Mouse (Mus musculus): ENCODE data around the gene Pdk2. TPM values are rescaled to one million over a fixed set of nuclear protein-coding genes. Genes with fewer than 3 reads are reported as not detected.

Gene Pdk2
- total and polyA plus RNA-seq, 2 experiments from 2014 or later, result 168 to 179 TPM

DNA sequence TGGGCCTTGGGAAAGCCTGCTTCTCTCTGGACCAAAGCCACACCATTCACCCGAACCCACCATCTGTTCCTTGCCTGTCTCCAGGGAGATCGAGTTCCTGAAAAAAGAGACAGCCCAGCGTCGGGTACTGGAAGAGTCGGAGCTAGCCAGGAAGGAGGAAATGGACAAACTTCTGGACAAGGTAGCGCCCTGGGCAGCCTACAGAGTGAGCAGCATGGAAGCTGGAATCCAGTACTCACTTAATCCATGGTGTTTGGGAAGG is 36.3 kb downstream of the Pdk2 start:
- H3K4me3 ChIP-seq (ENCODE audit: low read depth, low read length), result no peak overlapping the region
- ATAC-seq (ENCODE audit: insufficient read depth, low read depth) (no peak), DNase-seq (ENCODE audit: low spot score) (no peak)
- no peaks in the 10 kb centered on the region for H3K27me3 ChIP-seq (ENCODE audit: control insufficient read depth, insufficient read depth, low read length)
- H3K4me1 ChIP-seq (ENCODE audit: control insufficient read depth, insufficient read depth), result peaks cover 30% of the 10 kb centered on the region
- H3K4me2 ChIP-seq (ENCODE audit: low read depth, low read length), result no peak overlapping the region
- WGBS, result 59% methylated on average over 6 of the region's 6 CpGs
- H3K27ac ChIP-seq (ENCODE audit: low read depth), result peak overlapping the region; percentile 43
- H3K9me3 ChIP-seq (replicated peaks; ENCODE audit: control insufficient read depth, low read length), result no peaks in the 10 kb centered on the region
- TF ChIP-seq CTCF (IDR thresholded peaks at IDR 0.05; ENCODE audit: low read depth), result no peak
- no peak for TF ChIP-seq EP300 (IDR thresholded peaks at IDR 0.05; ENCODE audit: low read depth)
- H3K9ac ChIP-seq (replicated peaks; ENCODE audit: low read depth, low read length), result no peak overlapping the region
- H3K36me3 ChIP-seq (replicated peaks; ENCODE audit: control insufficient read depth, insufficient read depth, low read length), result peaks cover 40% of the 10 kb centered on the region

DNA sequence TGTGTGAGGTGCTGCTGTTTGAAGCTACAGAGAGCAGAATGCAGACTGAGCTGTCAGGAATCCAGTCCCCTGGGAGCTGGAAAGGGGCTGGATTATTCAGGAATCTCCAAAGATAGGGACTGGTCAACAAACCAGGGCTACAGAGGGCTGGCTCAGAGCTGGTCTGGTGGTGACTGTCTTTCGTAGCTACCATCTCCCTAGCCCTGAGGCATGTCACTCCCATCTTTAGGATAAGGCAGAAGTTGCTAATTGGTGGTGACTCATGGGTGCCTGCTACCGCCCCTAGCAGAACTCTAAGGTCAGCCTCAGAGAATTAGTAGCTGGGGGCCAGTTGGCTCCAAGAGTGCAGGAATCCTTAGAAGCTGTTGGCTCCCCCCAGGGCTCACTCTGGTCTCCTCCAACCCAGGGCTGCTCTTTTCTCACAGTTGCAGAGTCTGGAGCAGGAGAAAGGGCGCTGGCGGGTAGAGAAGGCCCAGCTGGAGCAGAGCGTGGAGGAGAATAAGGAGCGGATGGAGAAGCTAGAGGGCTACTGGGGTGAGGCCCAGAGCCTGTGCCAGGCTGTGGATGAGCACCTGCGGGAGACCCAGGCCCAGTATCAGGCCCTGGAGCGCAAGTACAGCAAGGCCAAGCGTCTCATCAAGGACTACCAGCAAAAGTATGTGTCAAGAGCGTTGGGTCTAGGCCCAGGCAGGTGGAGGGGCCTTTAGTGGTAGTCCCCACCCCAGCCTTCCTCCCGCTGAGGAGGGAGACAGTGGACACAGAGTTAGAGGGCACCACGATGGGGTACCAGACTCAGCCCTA is 36.8 kb downstream of the Pdk2 start:
- peaks cover 28% of the 10 kb centered on the region for H3K4me1 ChIP-seq (ENCODE audit: control insufficient read depth, insufficient read depth)
- no peak for ATAC-seq (ENCODE audit: insufficient read depth, low read depth)
- 75% methylated on average over 12 of the region's 12 CpGs for WGBS
- no peak overlapping the region for H3K4me3 ChIP-seq (ENCODE audit: low read depth, low read length)
- H3K4me2 ChIP-seq (ENCODE audit: low read depth, low read length), result no peak overlapping the region
- no peak for DNase-seq (ENCODE audit: low spot score)
- peak overlapping the region; percentile 43 for H3K27ac ChIP-seq (ENCODE audit: low read depth)
- no peaks in the 10 kb centered on the region for H3K27me3 ChIP-seq (ENCODE audit: control insufficient read depth, insufficient read depth, low read length)
- H3K9me3 ChIP-seq (replicated peaks; ENCODE audit: control insufficient read depth, low read length), result no peaks in the 10 kb centered on the region
- TF ChIP-seq EP300 (IDR thresholded peaks at IDR 0.05; ENCODE audit: low read depth), result no peak
- no peak for TF ChIP-seq CTCF (IDR thresholded peaks at IDR 0.05; ENCODE audit: low read depth)
- H3K9ac ChIP-seq (replicated peaks; ENCODE audit: low read depth, low read length), result no peak overlapping the region
- peaks cover 45% of the 10 kb centered on the region for H3K36me3 ChIP-seq (replicated peaks; ENCODE audit: control insufficient read depth, insufficient read depth, low read length)

DNA sequence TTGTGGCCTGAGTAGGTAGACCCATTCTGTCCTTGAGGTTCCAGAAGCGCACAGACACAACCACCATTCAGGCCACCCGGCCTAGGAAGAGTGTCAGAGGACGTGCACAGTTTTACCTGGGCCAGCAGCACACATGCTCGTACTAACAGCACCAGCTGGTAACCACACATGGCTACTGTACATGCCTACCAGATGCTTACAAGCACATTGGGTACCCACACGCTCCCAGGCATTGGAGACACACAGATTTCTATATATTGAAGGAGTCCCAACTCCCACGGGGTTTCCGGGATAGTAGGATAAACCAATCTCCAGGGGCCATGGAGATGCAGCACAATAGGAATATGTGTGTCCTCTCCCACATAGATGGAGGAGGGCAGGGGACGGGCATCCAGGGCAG is 38.4 kb downstream of the Pdk2 start:
- no peak overlapping the region for H3K4me2 ChIP-seq (ENCODE audit: low read depth, low read length)
- ATAC-seq (ENCODE audit: insufficient read depth, low read depth), result no peak
- no peak overlapping the region for H3K4me3 ChIP-seq (ENCODE audit: low read depth, low read length)
- no peak for DNase-seq (ENCODE audit: low spot score)
- H3K27me3 ChIP-seq (ENCODE audit: control insufficient read depth, insufficient read depth, low read length), result no peaks in the 10 kb centered on the region
- H3K9me3 ChIP-seq (replicated peaks; ENCODE audit: control insufficient read depth, low read length), result no peaks in the 10 kb centered on the region
- peaks cover 60% of the 10 kb centered on the region for H3K36me3 ChIP-seq (replicated peaks; ENCODE audit: control insufficient read depth, insufficient read depth, low read length)
- WGBS, result 94% methylated on average over 8 of the region's 8 CpGs
- peaks cover 19% of the 10 kb centered on the region for H3K4me1 ChIP-seq (ENCODE audit: control insufficient read depth, insufficient read depth)
- no peak overlapping the region for H3K9ac ChIP-seq (replicated peaks; ENCODE audit: low read depth, low read length)
- H3K27ac ChIP-seq (ENCODE audit: low read depth), result no peak overlapping the region
- no peak for TF ChIP-seq EP300 (IDR thresholded peaks at IDR 0.05; ENCODE audit: low read depth)
- TF ChIP-seq CTCF (IDR thresholded peaks at IDR 0.05; ENCODE audit: low read depth), result no peak

DNA sequence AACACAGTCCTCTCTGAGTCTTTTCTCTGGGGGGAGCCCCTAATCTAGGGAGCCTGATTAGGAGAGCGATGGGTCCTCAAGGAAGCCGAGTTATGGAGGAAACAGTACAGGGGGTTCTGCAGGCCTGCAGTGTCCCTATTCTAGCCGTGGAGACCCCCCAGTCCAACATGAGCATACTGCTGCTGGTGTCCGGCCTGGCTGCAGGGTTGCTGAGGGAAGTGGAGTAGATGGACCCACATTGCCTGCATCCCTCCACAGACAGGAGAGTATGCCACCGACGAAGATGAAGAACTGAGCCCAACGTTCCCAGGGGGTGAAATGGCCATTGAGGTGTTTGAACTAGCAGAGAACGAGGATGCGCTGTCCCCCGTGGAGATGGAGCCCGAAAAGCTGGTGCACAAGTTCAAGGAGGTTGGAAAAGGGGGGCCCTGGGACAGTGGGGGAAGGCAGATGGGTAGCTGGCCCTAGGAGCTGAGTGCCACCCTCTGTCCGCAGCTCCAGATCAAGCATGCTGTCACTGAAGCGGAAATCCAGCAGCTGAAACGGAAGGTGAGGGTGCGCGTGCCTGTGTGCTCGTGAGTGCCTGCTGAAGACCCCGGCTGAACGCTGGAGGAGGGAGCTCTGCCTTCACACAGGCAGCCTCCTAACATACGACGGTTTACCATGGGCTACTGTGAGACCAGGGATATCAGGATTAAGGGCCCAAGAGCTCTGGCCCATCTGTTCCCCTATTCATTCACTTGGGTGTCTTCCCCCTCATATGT is 39.4 kb downstream of the Pdk2 start:
- H3K27me3 ChIP-seq (ENCODE audit: control insufficient read depth, insufficient read depth, low read length), result no peaks in the 10 kb centered on the region
- peaks cover 69% of the 10 kb centered on the region for H3K36me3 ChIP-seq (replicated peaks; ENCODE audit: control insufficient read depth, insufficient read depth, low read length)
- 81% methylated on average over 21 of the region's 21 CpGs for WGBS
- H3K9me3 ChIP-seq (replicated peaks; ENCODE audit: control insufficient read depth, low read length), result no peaks in the 10 kb centered on the region
- ATAC-seq (ENCODE audit: insufficient read depth, low read depth), result no peak
- H3K4me1 ChIP-seq (ENCODE audit: control insufficient read depth, insufficient read depth), result peaks cover 16% of the 10 kb centered on the region
- H3K9ac ChIP-seq (replicated peaks; ENCODE audit: low read depth, low read length), result no peak overlapping the region
- no peak for DNase-seq (ENCODE audit: low spot score)
- H3K27ac ChIP-seq (ENCODE audit: low read depth), result no peak overlapping the region
- H3K4me3 ChIP-seq (ENCODE audit: low read depth, low read length), result no peak overlapping the region
- H3K4me2 ChIP-seq (ENCODE audit: low read depth, low read length), result no peak overlapping the region
- no peak for TF ChIP-seq EP300 (IDR thresholded peaks at IDR 0.05; ENCODE audit: low read depth)
- no peak for TF ChIP-seq CTCF (IDR thresholded peaks at IDR 0.05; ENCODE audit: low read depth)

DNA sequence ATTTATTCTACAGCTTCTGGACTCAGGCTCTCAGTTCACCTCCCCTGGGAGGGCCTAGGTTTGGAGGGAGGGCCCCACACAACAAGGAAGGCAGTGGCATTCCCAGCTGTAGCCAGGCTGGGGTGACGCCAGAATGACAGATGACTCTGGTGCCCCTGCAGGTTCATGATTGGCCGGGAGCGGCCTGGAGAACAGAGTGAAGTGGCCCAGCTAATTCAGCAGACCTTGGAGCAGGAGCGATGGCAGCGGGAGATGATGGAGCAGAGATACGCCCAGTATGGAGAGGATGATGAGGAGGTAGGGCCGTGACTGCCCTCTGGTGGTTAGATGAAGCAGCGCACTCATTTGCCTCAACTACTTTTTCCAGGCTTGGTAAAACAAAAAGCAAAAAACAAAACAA is 40.1 kb downstream of the Pdk2 start:
- 5% methylated on average over 8 of the region's 8 CpGs for WGBS
- H3K4me3 ChIP-seq (ENCODE audit: low read depth, low read length), result no peak overlapping the region
- H3K27me3 ChIP-seq (ENCODE audit: control insufficient read depth, insufficient read depth, low read length), result no peaks in the 10 kb centered on the region
- H3K9me3 ChIP-seq (replicated peaks; ENCODE audit: control insufficient read depth, low read length), result no peaks in the 10 kb centered on the region
- peak; percentile 27; the same call in 1 of the 2 replicates for ATAC-seq (ENCODE audit: insufficient read depth, low read depth)
- peak overlapping the region; percentile 21; the same call in 1 of the 2 replicates for H3K27ac ChIP-seq (ENCODE audit: low read depth)
- no peak overlapping the region for H3K9ac ChIP-seq (replicated peaks; ENCODE audit: low read depth, low read length)
- peaks cover 9% of the 10 kb centered on the region for H3K4me1 ChIP-seq (ENCODE audit: control insufficient read depth, insufficient read depth)
- no peak overlapping the region for H3K4me2 ChIP-seq (ENCODE audit: low read depth, low read length)
- peaks cover 77% of the 10 kb centered on the region for H3K36me3 ChIP-seq (replicated peaks; ENCODE audit: control insufficient read depth, insufficient read depth, low read length)
- peak; percentile 67 for DNase-seq (ENCODE audit: low spot score)
- TF ChIP-seq CTCF (IDR thresholded peaks at IDR 0.05; ENCODE audit: low read depth) (peak; percentile 84), EP300 (IDR thresholded peaks at IDR 0.05; ENCODE audit: low read depth) (no peak)

Measured in heart, postnatal 0 days (tissue).